Mouse (Mus musculus) testis, postnatal 10 days (tissue): ENCODE results near the gene Sec22c.
A peak's percentile ranks its signal among the peaks of the same experiment; 100 is the strongest.

Experiments used
- DNase-seq: peaks from one replicate; pipeline ENCODE4 v3.0.0; 2021; ENCODE audit warnings: low spot score

Gene Sec22c

DNA sequence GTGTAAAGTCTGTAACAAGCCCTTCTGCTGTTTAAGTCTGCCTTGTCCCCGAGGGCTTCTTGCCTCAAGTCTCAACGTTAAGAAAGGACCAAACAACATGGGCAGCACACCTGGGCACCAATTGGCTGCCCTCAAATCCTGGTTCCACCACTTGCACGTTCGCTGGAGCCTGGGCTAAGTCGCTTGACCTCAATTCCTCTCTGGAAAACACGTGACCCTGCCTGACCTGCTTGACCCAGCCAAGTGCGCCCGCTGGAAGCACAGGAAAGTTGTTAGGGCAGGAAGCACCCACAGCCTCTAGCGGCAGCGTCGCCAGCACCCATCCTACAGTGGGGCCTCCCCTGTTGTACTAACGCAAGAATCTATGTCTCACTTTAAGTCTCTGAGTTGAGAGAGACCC, 10.6 kb downstream of the Sec22c start:
- DNase-seq, result no peak

DNA sequence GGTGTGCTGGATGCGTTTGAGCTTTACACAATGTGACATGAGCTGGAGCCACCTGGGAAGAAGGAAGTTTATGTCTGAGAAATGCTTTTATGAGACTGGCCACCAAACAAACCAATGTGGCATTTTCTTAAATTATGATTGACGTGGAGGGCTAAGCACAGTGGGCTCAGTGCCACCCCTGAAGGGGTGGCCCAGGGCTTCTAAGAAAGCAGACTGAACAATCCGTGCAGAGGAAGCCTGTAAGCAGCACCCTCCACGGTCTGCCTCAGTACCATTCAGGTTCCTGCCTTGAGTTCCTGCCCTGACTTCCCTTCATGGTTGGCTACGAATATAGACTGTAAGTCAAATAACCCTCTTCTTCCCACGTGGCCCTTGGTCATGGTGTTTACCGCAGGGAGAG, 14.6 kb downstream of the Sec22c start:
- DNase-seq, result no peak

DNA sequence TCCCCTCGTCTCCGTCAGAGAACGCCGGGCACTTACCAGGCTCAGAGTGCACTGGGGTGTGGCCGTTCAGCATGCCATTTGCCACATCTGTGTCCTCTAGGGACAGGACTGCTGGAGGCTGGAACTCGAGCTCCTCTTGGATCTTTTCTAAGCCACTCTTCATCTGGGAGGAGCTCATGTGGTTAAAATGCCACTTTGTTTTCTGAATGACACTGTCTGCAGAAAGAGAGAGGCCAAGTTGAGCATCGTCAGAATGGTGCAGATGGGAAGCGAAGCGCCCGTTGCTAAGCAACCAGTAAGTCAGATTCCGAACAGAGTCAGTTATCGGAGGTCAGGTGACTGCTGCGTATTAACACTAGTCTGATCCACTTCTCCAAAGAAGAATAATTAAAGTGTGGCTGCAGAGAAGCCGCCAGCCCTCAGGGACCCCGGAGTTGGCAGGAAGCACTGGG, 15.1 kb downstream of the Sec22c start:
- no peak for DNase-seq

DNA sequence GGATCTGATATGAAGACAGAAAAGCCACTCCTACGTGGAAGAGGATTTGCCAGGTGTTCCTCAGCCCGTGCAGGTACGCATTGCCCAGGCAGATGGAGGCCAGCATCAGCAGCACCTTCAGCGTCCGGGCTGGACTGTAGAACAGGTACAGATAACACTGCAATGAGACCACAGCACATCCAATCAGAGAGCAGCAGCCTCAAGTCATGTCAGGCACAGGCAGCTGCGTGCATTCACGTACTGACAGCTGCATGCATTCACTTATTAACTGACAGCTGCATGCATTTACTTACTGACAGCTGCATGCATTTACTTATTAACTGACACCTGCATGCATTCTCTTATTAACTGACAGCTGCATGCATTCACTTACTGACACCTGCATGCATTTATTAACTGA, 20.6 kb downstream of the Sec22c start:
- no peak for DNase-seq

DNA sequence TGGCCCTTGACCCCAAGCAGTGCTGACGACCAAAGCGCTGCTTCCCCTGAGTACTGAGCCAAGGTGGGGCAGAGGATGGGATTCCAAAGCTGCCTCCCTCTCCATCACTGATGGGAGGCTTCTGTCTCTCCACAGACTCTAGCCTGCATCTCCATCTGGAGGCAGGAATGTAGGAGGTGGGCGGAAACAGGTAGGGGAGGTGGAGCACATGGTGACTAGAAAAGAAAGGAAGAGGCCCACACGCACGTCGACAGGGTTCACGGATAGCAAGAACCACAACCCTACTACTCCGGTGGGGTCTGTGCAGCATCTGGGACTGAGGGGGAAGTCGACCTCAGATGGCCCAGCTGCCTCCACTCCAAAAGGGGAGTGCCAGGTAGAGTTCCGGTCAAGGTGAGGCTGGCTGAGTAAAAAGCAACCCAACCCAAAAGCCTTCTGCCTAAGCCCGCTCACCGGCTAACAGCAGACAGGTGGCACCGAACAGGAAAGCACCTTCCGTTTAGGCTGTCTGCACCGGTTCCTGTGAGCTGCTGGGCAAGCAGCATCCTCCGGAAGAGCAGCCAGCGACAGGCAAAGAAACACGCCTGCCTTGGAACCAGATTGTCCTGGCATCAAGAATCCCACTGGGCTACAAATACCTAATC, 23.1 kb downstream of the Sec22c start:
- no peak for DNase-seq

DNA sequence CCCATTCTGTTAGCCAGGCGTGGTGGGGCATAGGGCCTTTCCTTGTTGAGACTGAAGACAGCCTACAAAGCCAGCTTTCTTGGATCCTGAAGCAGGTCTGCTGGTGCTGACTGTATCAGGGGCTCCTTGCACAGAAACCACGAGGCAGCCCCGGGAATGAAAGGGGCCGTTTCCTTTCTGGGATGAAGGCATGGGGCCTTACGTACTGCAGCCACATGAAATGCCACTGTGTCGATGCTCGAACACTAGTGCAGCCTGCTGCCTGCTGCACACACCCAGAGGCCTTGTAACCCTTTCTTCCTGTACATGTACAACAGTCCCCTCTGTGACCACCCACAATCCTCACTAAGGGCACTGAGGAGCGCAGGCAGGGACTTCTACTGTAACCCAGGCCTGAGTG, 24.1 kb downstream of the Sec22c start:
- no peak for DNase-seq

DNA sequence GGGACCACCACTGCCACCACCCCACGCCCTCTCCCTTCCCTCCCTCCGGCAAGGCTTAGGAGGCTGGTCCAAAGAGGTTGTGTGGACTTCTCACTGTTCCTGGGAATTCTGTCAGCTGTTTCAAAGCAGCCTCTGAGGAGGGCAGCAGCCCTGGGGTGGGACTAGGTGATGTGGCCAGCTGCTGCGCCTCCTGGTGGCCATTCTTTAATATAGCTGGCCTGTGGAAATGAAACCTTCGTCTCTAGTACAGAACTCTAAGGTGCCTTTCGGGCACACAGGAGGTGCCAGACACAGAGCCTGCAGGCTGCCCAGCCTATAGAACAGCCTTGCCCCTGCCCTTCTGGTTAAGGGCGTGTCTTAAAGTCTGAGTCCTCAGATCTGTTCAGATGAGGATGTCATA, 25.7 kb downstream of the Sec22c start:
- DNase-seq, result peak; percentile 78

DNA sequence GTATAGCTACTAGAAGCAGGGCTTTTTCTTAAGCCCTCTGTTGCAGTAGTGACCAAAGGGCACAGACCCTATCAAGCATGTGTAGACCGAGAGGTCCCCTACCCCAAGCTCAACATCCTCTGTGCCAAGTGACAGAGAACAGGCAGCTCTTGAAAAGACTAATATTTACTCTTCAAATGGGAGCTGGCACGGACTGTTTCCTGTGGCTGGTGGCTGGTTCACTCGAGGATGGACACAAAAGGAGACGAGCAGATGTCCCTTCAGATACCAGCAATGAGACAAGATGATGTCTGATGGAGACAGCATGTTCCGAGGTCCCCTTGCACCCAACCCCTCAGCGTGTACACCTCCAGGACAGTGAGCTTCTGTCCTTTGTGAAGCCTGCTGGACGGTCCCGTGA, 27.8 kb downstream of the Sec22c start:
- DNase-seq, result no peak

DNA sequence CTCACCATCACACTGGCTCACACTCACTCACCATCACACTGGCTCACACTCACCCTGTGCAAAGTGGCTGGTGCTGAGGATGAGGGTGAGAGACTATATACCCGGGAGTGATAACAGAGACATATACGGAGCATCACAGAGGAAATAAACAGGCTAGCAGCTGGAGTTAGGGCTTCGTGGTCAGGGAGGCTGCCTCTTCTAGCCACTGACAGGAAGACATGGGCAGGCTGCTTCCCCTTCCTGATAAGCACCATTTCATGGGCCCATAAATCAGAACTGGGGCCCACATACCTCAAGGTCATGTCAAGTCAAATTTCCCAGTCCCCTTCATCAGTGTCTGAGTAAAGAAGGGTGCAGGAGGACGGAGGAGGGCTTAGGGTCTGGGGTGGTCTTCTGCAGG, 28.2 kb downstream of the Sec22c start:
- no peak for DNase-seq

DNA sequence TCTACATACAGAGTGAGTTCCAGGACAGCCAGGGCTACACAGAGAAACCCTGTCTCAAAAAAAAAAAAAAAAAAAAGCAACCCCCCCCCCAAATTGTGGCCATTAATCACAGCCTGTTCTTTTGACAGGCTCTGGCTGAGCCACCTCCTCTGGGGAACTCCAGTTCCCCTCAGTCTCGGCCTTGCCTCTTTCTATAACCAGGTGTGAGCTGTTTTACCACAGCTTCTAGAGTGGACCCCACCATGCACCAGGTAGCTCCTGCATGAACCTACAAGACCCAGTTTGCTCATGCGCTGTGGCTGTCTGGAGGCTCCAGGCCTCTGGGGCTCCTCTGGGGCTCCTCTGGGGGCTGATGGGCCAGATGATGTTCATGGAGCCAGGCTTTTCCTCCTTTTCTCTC, 29.7 kb downstream of the Sec22c start:
- no peak for DNase-seq

DNA sequence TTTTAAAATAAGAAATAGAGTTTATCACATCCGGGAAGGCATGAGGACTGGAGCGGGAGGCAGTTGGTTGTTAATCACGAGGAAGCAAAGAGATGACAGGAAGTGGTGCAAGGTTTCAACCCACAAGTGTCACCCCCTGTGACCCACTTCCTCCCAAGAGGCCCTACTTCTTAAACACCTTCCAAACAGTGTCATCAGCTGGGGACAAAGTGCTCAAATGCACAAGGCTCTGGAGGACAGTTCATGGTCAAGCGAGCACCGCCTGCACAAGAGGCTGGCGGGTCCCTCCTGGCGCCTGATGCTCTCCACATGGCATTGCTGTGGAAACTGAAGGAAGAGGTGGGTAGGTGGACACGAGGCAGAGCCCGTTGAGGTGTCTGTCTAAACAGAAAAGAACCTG, 30.3 kb downstream of the Sec22c start:
- DNase-seq, result no peak

DNA sequence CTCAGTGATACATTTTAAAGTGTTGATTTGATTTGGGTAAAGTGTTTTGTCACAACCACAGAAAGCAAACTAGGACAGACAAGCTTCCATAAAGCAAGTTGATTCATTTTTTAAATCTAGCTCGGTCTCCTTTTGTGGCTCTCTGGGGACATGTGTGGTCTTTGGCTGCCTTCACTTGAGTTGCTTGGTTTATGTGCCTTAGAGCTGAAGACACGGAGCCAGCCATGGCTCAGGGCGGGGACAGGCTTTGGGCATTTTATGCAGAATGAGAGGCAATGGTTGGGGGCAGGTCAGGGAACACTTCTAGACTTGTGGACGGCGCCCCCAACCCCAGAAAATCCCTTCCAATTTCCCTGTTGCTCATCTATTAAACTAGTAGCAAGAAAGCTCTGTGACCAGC, 31.6 kb downstream of the Sec22c start:
- no peak for DNase-seq

DNA sequence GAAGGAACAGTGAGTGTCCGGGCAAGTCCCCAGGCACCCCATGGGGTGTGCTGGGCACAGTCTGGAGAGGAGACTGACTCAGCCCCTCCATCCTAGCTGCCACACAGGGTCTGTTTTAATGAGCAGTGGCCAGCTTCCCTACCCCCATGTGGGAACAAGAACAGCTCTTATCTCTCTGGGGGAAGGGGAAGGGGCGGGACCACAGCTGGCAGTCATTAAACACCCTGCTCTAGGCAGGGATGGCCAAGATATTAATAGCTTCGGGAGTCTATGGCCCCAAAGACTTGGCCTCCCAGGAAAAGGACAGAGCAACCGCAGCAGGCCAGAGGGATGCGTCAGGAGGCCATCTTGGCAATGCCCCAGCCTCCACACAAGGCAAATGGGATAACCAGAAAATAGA, 33.0 kb downstream of the Sec22c start:
- DNase-seq, result no peak

DNA sequence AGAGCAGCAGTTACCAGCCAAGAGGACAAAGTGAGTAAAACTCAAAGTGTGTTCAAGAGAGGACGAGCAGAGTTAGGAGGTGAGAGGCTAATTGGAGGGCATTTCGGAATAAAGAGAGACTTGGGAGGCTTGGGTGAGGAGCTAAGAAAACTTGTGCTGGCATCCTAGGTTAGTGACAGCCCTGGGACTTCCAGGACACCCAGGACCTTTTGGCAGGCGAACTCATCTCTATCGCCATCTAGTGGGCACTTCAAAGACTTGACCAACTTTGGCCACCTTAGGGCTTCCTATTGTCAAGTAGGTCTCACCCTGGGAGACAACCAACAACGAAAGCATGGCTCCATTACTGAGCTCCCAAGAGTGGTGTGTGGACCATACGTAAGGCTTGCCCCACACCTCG, 34.0 kb downstream of the Sec22c start:
- no peak for DNase-seq

DNA sequence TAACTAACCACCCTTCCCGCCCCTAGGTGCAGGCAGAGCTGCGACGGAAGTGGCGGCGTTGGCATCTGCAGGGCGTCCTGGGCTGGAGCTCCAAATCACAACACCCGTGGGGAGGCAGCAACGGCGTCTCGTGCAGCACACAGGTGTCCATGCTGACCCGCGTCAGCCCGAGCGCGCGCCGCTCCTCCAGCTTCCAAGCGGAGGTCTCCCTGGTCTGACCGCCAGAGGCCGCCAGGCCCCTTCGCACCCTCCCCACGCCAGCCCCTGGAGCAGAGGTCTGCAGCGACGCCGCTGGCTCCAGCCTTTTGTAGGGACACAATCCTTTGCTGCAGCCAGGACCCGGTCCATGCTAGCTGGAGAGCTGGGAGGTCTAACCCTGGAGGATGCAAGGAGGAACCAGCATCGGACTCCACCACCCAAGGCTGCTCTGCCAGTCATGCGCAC, 35.9 kb downstream of the Sec22c start:
- peak; percentile 80 for DNase-seq

DNA sequence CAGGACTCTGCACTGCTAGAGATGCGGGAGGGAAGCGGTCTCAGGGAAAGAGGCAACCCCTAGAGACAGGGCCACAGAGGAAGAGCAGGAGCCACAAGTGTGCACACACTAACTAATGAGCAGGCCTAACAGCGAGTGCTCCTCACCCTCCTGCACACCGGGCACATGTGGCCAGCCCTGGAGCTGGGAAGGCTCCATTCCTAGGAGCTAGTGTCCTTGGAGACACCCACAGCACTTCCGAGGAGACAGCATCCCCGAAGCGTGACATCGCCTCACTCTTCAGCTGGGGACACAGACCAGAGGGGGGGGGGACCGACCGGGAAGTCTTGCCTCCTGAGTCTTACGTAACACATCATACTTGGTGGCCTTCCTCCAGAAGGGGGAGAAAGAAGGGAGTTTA, 37.5 kb downstream of the Sec22c start:
- DNase-seq, result no peak

DNA sequence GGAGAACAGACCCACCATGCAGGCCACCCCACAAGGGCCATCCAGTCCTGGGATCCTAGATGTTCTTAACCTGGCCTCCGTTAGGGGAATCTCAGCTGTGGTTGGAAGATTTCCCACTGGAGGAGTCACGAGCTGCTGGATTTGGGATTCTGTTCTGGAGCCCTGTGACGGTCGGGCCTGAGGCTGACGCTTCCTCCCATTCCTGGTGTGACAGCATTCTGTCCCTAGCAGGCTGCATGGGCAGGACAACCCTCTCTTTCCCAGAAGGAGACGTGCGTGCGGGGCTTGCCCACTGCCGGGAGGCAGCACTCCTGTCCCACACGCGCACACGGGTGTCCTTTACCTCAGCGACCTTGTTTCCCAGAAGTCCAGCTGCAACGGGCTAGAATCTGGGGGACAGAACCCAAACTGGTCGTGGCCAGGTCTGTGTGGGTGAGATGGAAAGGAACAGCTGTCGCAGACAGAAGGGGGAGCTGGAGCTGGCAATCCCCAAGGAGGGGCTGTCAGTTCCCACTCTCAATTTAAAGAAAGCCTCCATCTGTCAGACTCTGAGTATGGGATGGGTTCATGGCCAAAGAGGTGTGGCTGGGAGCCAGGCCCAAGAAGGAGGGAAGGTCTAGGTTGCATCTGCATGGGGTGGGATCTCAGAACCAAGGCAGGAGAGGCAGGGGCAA, 38.2 kb downstream of the Sec22c start:
- no peak for DNase-seq

DNA sequence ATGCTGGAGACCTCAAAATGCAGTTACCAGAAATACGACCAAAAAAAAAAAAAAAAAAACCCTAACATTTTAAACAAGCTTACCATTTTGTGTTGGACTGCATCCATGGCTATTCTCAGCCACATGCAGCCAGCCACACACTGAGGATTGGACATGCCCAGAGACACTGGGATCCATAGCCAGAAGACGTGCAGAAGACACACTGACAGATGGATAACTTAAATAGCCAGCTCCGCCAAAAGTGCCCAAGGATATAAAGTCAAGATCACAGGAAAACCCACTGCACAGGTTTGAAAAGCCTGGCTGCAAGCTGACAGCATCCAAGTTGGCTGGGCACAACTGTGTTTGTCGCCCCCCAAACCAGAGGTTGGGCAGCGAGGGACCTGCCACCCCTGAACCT, 41.2 kb downstream of the Sec22c start:
- no peak for DNase-seq

DNA sequence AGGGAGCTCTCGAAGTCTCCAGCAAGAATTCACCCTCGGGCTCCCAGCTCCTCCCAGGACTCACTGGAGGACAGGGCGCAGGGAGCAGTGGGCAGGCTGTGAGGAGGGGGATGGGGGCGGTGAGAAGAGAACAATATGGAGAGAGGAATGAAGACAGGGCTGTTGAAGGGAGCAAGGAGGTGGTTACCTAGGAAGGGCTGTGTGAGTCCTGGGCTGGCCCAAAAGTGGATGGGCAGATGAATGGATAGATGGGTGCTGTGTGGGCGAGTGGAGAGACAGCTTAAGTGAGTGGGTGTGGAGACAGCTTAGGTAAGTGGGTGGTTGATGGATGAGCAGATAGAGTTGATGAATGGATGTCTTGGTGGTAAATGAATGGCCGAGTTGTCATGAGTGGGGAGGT, 41.8 kb downstream of the Sec22c start:
- no peak for DNase-seq

DNA sequence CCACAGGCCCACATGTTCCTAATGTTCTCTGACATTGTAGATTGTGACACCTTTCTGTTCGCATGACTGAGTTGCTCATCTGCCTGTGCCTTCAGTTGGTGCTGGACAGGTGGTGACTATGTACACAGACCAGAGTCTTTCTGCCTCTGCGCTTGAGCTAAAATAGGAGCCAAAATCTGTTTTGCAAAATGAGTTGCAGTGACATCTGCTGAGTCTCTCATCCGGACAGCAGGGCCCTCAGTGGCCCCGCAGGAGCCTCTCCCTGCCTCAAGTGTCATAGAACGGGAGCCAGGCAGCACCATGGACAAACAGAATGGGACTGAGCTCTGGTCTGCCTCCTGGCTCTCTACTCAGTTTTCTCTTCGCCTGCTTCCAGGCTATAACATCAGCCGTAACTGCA, 45.5 kb downstream of the Sec22c start:
- no peak for DNase-seq

DNA sequence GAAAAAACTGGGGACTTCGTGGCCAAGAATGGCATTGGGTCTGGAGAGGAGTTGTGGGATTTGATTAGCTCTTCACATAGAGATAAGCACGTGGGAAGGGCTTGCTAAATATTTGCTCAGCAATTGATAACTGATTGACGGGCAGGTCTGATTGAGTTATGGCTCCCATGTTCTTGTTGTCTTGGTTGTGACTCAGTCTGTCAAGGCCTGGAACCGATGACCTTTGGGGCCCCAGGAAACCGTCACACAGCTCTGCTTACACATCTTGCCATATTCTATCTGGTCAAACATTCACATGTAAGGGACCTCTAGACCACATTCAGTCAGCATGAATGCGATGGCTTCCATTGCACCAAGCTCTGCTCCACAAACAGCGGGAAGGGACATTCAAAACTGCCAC, 47.0 kb downstream of the Sec22c start:
- DNase-seq, result no peak

DNA sequence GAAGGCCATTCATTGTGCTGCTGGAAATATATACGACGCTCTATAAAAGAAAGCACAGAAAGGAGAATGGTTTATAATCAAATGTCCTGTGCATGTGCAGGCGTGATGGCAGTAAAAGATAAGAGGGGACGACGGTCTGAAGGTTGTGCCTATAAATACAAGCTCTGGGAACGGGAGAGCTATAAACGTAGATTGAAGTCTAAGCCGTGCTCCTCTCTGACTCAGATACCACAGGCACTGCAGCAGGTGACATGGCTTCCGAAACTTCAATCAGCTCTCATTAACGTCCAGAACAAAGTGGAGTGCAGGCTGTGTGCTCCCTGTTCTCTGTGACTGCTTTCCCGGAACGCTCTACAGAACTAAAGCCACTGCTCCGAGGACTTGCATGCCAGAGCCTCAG, 48.1 kb downstream of the Sec22c start:
- DNase-seq, result no peak

DNA sequence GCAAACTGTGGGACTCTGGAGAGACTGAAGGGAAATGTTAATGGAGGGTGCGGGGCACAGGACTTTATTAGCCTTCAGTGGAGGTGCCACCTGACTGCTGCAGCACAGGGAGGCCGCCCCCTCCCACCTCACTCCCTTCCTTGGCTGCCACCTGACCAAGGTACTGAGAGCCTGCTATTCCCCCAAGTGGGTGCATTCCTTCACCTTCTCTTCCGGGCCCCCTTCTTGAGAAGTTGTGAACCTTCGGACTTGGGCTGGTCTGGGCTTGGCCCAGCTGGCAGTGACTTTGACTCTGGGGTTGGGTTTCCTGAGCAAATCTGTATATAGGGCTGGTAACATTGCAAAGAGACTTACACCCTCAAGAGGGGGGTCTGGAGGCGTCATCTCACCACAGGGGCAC, 49.0 kb downstream of the Sec22c start:
- DNase-seq, result no peak

DNA sequence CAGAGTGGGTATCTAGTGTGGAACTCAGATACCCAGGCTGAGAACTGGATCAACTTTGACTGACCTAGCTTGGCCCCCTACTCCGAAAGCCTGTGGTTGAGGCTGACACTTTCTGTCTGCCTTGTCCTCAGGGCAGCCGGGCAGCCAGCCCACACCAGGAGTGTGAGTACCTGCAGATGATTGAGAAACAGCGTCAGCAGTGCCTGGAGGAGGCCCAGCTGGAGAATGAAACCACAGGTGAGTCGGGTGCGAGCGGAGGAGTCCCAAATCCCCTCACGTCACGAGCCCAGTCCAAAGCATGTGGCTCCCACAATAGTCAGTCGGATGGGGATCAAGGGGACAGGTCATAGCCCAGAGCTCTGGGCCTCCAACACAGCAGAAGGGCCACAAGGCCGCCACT, 51.6 kb downstream of the Sec22c start:
- no peak for DNase-seq
